Mouse (Mus musculus): Measurements from ENCODE around the gene Fam181b. TPM values are rescaled to one million over a fixed set of nuclear protein-coding genes. Genes with fewer than 3 reads are reported as not detected.

Fam181b gene
- total and polyA plus RNA-seq, 2 experiments from 2014 or later: 3.5 to 6.0 TPM

DNA sequence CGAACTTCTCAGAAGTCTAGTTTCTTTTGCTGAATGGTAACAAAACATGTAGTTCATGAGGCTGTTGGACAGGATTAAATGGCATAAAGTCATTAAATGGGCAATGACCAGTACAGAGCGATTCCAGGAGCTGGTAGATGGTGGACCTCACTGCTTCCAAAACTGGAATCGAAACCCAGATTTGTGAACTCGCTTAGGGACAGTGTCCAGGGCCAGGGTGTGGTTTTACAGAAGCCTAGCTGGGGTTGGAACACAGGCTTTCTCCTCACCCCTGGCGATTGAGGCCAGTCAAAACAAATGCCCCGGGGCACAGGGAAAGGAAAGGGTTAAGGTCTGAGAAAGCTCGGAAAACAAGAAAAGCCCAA is 263 bp upstream of the Fam181b start:
- Histone ChIP-seq H3K36me3 (replicated peaks; ENCODE audit: control insufficient read depth, insufficient read depth, low read length) (no peaks in the 10 kb centered on the region), H3K27ac (ENCODE audit: low read depth) (no peak overlapping the region), H3K9ac (replicated peaks; ENCODE audit: low read depth, low read length) (no peak overlapping the region), H3K27me3 (ENCODE audit: control insufficient read depth, insufficient read depth, low read length) (peaks cover 42% of the 10 kb centered on the region), H3K9me3 (replicated peaks; ENCODE audit: control insufficient read depth, low read length) (no peaks in the 10 kb centered on the region), H3K4me1 (ENCODE audit: control insufficient read depth, insufficient read depth) (no peaks in the 10 kb centered on the region), H3K4me2 (ENCODE audit: low read depth, low read length) (peak overlapping the region; percentile 74), H3K4me3 (ENCODE audit: low read depth, low read length) (peak overlapping the region; percentile 57)
- no peak for DNase-seq (ENCODE audit: low spot score)
- ATAC-seq (ENCODE audit: insufficient read depth, low read depth): no peak
- TF ChIP-seq CTCF (IDR thresholded peaks at IDR 0.05; ENCODE audit: low read depth) (no peak), EP300 (IDR thresholded peaks at IDR 0.05; ENCODE audit: low read depth) (no peak)
- WGBS: 28% methylated on average over 7 of the region's 7 CpGs

GRCm38 (mm10) chr7:93080731-93081430 is 1.2 kb downstream of the Fam181b start:
- Histone ChIP-seq H3K4me3 (ENCODE audit: low read depth, low read length) (peak overlapping the region; percentile 57), H3K4me2 (ENCODE audit: low read depth, low read length) (peak overlapping the region; percentile 74), H3K4me1 (ENCODE audit: control insufficient read depth, insufficient read depth) (no peaks in the 10 kb centered on the region), H3K36me3 (replicated peaks; ENCODE audit: control insufficient read depth, insufficient read depth, low read length) (no peaks in the 10 kb centered on the region), H3K27ac (ENCODE audit: low read depth) (no peak overlapping the region), H3K9ac (replicated peaks; ENCODE audit: low read depth, low read length) (peak overlapping the region; percentile 60), H3K27me3 (ENCODE audit: control insufficient read depth, insufficient read depth, low read length) (peaks cover 42% of the 10 kb centered on the region), H3K9me3 (replicated peaks; ENCODE audit: control insufficient read depth, low read length) (no peaks in the 10 kb centered on the region)
- ATAC-seq (ENCODE audit: insufficient read depth, low read depth): no peak
- no peak for TF ChIP-seq CTCF (IDR thresholded peaks at IDR 0.05; ENCODE audit: low read depth)
- no peak for TF ChIP-seq EP300 (IDR thresholded peaks at IDR 0.05; ENCODE audit: low read depth)
- WGBS: under 1% methylated on average over 45 of the region's 45 CpGs
- no peak for DNase-seq (ENCODE audit: low spot score)

- H3K9ac ChIP-seq (replicated peaks; ENCODE audit: low read depth, low read length): no peak overlapping the region
- peak; percentile 66 for DNase-seq (ENCODE audit: low spot score)
- WGBS: 25% methylated on average over 11 of the region's 11 CpGs
Observed at GRCm38 (mm10) chr7:93093371-93094058, 13.8 kb downstream of the Fam181b start.

GRCm38 (mm10) chr7:93095511-93095910 is 15.8 kb downstream of the Fam181b start:
- Histone ChIP-seq H3K27ac (ENCODE audit: low read depth) (no peak overlapping the region), H3K36me3 (replicated peaks; ENCODE audit: control insufficient read depth, insufficient read depth, low read length) (no peaks in the 10 kb centered on the region), H3K9me3 (replicated peaks; ENCODE audit: control insufficient read depth, low read length) (no peaks in the 10 kb centered on the region), H3K27me3 (ENCODE audit: control insufficient read depth, insufficient read depth, low read length) (no peaks in the 10 kb centered on the region), H3K4me1 (ENCODE audit: control insufficient read depth, insufficient read depth) (no peaks in the 10 kb centered on the region), H3K4me3 (ENCODE audit: low read depth, low read length) (no peak overlapping the region), H3K4me2 (ENCODE audit: low read depth, low read length) (peak overlapping the region; percentile 42), H3K9ac (replicated peaks; ENCODE audit: low read depth, low read length) (no peak overlapping the region)
- 7% methylated on average over 8 of the region's 8 CpGs for WGBS
- DNase-seq (ENCODE audit: low spot score): peak; percentile 52
- no peak for TF ChIP-seq EP300 (IDR thresholded peaks at IDR 0.05; ENCODE audit: low read depth)
- TF ChIP-seq CTCF (IDR thresholded peaks at IDR 0.05; ENCODE audit: low read depth): peak; percentile 83
- peak; percentile 45; the same call in 1 of the 2 replicates for ATAC-seq (ENCODE audit: insufficient read depth, low read depth)

More at GRCm38 (mm10) chr7:93093371-93094058, 13.8 kb downstream of the Fam181b start:
- Histone ChIP-seq H3K4me1 (ENCODE audit: control insufficient read depth, insufficient read depth) (no peaks in the 10 kb centered on the region), H3K36me3 (replicated peaks; ENCODE audit: control insufficient read depth, insufficient read depth, low read length) (no peaks in the 10 kb centered on the region), H3K9me3 (replicated peaks; ENCODE audit: control insufficient read depth, low read length) (no peaks in the 10 kb centered on the region), H3K27ac (ENCODE audit: low read depth) (peak overlapping the region; percentile 52), H3K27me3 (ENCODE audit: control insufficient read depth, insufficient read depth, low read length) (no peaks in the 10 kb centered on the region), H3K4me3 (ENCODE audit: low read depth, low read length) (no peak overlapping the region), H3K4me2 (ENCODE audit: low read depth, low read length) (0 out of 2 replicates have a peak overlapping the region, but pooled peaks have one; percentile 5)
- TF ChIP-seq EP300 (IDR thresholded peaks at IDR 0.05; ENCODE audit: low read depth) (peak; percentile 34; the same call in 1 of the 2 replicates), CTCF (IDR thresholded peaks at IDR 0.05; ENCODE audit: low read depth) (no peak)
- ATAC-seq (ENCODE audit: insufficient read depth, low read depth): peak; percentile 87

DNA sequence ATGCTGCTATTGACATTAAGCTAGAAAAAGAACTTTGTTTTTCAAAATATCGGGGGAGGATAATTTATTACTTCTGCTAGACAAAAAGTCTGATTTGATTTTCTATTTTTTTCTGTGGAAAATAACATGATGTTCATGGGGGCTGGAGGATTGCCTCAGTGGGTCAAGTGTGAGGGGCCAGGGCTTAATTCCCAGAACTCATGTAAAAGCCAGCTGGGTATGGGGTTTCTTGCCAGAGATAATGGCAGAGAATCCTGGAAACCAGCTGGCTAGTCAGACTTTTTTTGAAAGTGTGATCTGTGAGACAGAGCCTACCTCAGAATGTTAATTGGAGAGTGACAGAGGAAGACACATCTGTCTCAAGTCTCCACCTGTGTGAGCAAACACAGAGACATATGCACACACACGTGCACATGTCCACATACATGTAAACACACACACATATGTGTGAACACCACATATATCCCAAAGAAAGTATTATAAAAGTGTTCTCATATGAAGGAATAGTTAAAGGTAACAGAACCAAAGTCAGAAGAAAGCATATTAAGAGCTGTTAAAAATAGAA is 25.2 kb downstream of the Fam181b start:
- Histone ChIP-seq H3K9ac (replicated peaks; ENCODE audit: low read depth, low read length) (no peak overlapping the region), H3K9me3 (replicated peaks; ENCODE audit: control insufficient read depth, low read length) (no peaks in the 10 kb centered on the region), H3K4me3 (ENCODE audit: low read depth, low read length) (no peak overlapping the region), H3K36me3 (replicated peaks; ENCODE audit: control insufficient read depth, insufficient read depth, low read length) (no peaks in the 10 kb centered on the region), H3K27ac (ENCODE audit: low read depth) (no peak overlapping the region), H3K4me1 (ENCODE audit: control insufficient read depth, insufficient read depth) (no peaks in the 10 kb centered on the region), H3K4me2 (ENCODE audit: low read depth, low read length) (no peak overlapping the region), H3K27me3 (ENCODE audit: control insufficient read depth, insufficient read depth, low read length) (no peaks in the 10 kb centered on the region)
- DNase-seq (ENCODE audit: low spot score) (no peak), ATAC-seq (ENCODE audit: insufficient read depth, low read depth) (no peak)
- no peak for TF ChIP-seq CTCF (IDR thresholded peaks at IDR 0.05; ENCODE audit: low read depth)
- no peak for TF ChIP-seq EP300 (IDR thresholded peaks at IDR 0.05; ENCODE audit: low read depth)
- 77% methylated on average over 2 of the region's 2 CpGs for WGBS

All from heart, postnatal 0 days (tissue).